Mouse (Mus musculus): Measurements from ENCODE around the gene Skp1a.
"Not testable (repeated sequence)": the region's sequence is repeated elsewhere in the genome, so short reads cannot be mapped to it uniquely, and the experiment has no call there.

Gene Skp1a

DNA sequence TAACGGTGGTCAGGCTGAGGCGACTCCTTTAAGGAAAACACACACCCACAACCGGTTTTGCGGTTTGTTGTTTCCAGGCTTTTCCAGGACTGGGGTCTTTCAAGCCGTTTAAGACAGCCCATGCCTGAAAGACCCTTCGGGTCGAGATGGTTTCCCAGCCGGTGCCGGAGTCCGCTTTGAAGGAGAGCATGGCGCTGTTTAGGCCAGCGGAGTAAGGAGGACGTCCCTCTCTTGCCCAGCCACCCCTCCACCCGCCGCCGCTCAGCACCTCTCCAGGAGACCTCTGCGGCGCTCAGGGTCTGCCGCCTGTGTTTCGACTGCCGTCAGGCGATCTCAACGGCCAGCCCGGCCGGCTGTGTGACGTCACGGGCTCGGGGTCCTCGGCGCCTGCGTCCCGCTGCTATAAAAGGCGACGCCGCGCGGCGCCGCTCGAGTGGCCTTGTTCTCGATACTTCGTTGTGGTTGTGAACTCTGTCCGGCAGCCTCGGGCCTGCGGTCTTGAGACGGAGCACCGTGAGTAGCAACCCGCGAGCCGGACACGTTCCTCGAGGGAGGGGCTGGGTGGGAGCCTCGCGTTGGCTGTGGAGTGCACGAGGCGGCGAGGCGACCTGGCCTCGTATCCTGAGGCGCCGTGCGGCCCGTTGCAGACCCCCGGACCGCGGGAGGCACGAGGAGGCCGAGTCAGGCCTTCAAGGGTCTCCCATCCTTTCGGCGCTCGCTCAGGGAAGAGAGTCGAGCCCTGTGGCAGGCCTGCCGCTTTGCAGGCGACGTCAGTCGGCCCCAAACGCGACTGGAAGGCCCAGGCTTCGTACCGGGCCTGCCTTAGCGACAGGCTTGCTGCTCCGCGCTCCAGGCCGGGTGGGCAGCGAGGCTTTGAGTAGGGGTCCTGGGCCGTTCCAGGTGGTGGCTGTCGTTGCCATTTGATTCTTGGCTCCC, at the start of gene Skp1a:
TSS of gene Skp1a (plus strand) at position 390 of the 936 bp plus-strand sequence.
- peak; percentile 89 for DNase-seq (ENCODE audit: low spot score)

GRCm38 (mm10) chr11:52196496-52197023, 35.2 kb upstream of the Skp1a start:
- not testable (repeated sequence) for DNase-seq (ENCODE audit: low spot score)

GRCm38 (mm10) chr11:52213887-52214286, 17.9 kb upstream of the Skp1a start, which contains the start of gene Olfr1371:
Gene Olfr1371, minus strand, starts transcription at chr11:52213987.
- DNase-seq (ENCODE audit: low spot score), result no peak

DNA sequence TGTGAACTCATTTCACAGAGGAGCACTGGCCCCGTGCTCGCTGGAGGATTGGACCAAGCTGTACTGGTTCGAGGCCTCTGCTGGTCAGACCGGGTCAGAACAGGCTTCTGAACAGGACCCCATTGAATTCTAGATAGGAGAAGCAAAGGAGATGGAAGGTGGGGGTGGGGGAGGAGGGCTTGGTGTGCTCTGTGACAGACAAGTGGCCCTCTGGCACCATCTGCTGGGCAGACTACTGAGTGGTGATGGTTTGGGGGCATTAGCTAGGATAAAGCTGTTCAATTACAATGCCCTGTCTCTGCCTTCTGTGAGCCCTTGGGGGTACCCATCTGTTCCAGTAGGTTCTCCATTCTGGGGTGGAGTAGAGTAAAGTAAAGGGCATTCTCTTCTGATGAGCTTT, 11.5 kb upstream of the Skp1a start:
- DNase-seq (ENCODE audit: low spot score), result peak; percentile 75

DNA sequence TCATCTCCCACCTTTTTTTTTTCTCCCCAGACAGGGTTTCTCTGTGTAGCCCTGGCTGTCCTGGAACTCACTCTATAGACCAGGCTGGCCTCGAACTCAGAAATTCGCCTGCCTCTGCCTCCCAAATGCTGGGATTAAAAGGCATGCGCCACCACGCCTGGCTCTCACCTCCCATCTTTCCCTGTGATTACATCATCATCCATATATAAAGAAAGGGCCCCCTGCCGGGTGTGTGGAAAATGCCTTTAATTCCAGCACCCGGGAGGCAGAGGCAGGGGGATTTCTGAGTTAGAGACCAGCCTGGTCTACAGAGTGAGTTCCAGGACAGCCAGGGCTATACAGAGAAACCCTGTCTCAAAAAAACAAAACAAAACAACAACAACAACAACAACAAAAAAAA, 9.9 kb upstream of the Skp1a start:
- DNase-seq (ENCODE audit: low spot score), result not testable (repeated sequence)

DNA sequence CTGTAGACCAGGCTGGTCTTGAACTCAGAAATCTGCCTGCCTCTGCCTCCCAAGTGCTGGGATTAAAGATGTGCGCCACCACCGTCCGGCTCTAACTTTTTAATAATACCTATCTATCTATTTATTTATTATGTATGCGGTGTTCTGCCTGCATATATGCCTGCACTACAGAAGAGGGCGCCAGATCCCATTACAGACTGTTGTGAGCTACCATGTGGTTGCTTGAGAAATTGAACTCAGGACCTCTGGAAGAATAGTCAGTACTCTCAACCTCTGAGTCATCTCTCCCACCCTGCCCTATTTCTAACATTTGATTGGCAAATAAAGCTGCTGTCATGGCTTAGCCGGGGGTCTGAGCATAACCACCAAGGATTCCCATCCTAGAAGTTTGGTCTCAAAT, 8.9 kb upstream of the Skp1a start:
- DNase-seq (ENCODE audit: low spot score), result peak; percentile 51

DNA sequence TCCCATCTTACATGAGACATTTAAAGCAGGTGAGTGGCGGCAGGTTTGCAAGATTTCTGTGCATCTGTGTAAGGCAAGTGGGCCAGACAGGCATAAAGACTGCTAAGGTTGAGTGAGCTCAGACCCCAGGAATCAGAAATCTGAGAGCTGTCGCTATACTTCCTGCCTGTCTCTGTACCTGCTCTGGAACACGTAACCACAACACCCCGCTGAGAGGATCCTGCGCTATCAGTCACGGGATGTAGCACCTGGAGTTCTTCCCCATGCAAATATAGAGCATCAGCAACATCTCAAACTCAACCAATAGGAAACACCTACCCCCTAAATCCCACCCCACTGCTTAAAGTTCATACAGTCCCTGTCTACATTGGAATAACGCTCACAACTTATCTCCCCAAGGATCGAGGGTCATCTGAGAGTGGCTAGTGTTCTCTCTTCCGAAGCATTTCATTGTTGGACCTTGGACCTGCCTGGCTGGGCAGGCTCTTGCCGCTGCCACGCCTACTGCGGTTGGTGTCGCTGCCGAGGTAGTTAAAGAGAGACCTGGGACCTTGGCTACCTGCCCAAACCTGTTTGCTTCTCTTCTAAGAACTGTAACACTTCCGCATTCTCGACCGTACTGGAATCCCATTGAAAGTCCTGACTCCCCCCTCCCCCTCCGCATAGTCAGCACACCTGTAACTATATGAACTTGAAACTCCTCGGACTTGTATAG, 7.7 kb upstream of the Skp1a start:
- peak; percentile 86 for DNase-seq (ENCODE audit: low spot score)

GRCm38 (mm10) chr11:52225986-52226599, 5.7 kb upstream of the Skp1a start:
- DNase-seq (ENCODE audit: low spot score), result no peak

DNA sequence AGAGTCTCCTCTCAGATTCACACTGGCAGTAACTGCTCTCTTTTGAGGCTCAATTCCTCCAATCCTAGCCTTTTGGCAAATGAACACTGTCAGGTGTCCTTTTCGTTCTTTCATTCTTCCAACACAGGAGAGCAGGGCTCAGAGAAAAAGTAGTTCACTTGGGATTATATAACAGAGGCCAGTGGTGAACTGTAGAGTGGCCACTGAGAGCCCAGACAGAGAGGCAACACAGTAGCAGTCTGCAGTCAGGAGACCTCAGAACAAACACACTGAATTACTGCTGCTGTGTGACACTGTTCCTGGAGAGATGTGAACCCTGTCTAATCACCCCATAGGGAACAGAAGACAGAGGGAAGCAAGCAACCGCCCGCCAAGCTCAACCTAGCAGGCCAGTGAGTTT, 4.7 kb upstream of the Skp1a start:
- no peak for DNase-seq (ENCODE audit: low spot score)

- no peak for DNase-seq (ENCODE audit: low spot score)
Observed at GRCm38 (mm10) chr11:52227466-52228226, 4.1 kb upstream of the Skp1a start.

DNA sequence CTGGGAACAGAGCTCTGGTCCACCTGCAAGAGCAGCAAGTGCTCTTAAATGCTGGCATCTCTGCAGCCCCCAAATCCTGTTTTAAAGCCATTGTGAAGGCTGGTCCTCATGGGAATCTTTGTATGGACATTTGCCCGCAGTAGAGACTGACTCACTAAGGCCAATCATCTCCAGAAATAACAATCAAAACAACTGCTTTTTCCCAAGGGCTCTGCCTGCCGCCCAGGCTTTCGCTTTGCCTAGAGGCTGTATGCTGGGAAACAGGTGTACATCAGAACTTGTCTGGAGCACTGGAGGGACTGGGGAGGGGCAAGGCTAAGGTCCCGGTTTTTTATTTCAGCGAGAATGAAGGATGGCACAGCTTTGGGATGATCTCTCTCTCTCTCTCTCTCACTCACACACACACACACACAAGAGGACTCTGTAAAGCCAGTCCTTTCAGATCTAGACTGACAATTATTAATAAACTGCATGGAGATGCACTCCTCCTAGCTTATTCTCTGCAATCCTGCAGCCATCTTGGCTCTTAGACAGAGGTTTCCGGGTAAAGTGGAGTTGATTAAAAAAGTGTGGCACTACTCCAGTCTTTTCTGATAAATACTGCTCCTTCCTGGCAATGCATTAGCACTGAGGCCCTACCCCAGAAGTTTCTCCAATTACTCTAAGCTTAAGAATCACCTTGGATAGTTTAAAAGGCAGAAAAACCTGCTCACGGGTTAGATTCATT, 2.9 kb upstream of the Skp1a start:
- no peak for DNase-seq (ENCODE audit: low spot score)

DNA sequence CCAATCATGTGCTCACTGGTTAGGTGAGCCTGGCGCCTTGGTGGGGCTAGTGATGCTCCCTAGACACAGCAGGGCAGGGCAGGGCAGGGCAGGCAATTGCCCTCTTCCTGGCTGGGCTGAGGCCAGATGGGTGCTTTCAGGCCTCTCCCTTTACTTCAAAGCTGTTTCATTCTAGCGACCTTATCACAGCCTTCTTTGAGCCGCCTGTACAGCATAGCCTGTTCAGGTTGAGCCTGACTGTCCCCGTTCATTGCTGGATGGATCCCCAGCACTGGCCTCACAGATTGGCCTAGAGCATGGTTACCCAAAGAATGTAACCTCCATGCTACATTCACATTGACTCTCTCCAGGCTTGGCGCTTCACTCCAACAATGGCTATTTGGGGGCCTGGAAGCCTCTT, 1.1 kb upstream of the Skp1a start:
- DNase-seq (ENCODE audit: low spot score), result no peak

- no peak for DNase-seq (ENCODE audit: low spot score)
Observed at GRCm38 (mm10) chr11:52233043-52233653, 1.4 kb downstream of the Skp1a start.

GRCm38 (mm10) chr11:52233906-52234305, 2.1 kb downstream of the Skp1a start:
- no peak for DNase-seq (ENCODE audit: low spot score)

GRCm38 (mm10) chr11:52234509-52234908, 2.7 kb downstream of the Skp1a start:
- DNase-seq (ENCODE audit: low spot score), result no peak

GRCm38 (mm10) chr11:52240898-52241542, 9.2 kb downstream of the Skp1a start:
- peak; percentile 36 for DNase-seq (ENCODE audit: low spot score)

GRCm38 (mm10) chr11:52249452-52249851, 17.7 kb downstream of the Skp1a start:
- no peak for DNase-seq (ENCODE audit: low spot score)

DNA sequence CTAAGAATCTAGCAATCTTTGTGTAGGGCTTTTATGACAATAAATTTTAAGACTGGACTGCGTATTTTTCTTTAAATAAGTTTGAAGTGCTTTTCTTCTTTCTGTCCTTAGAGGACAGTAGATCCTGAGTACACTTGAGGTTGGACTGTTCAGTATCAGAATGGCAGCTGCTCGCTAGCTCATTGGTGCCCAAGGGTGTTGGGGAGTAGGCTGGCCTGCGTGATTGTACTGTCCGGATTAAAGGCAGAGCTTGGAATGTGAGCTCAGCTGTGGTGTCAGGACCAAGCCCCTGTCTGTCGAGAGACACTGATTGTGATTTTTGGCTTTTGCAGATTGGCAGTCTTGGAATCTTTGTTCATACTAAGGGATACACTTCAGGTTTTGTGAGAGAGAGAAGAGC, 20.0 kb downstream of the Skp1a start:
- DNase-seq (ENCODE audit: low spot score), result no peak

DNA sequence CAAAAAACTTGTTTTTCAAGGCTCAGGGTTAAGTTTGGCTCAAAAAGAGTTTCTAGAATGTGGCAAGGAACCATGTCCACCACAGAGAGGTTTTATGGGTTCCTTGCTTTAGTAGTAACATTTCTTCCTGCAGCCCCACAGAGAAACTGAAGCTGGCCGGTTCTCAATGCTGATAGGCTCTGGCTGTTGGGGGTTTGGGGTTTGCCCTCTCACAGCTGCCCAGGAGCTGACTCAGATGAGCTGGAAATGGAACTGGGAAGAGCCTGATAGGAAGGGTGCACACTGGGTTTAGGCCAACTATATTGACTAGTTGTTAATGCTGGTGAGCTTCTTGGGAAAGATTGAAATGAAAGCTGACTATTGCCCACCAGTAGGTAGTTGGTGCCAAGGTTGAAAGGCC, 20.9 kb downstream of the Skp1a start:
- no peak for DNase-seq (ENCODE audit: low spot score)

Data from T-cell, adult 2 months (primary cell).